Mouse (Mus musculus) erythroblast, adult 5-6 weeks (primary cell): ENCODE results near the gene Hdac2. TPM values are rescaled to one million over a fixed set of nuclear protein-coding genes. Genes with fewer than 3 reads are reported as not detected.

Experiments
- total RNA-seq, 2 experiments: library from RNA; stranded (forward) in 1 of 2; stranded (reverse) in 1 of 2; fragments of 150-400 nt in 1 of 2; fragments of 200-764, 138-1000 nt in 1 of 2; gene quantifications; 2 replicates each; pipeline versions ENCODE4 v1.2.3 to v1.2.4; 2015 to 2017; ENCODE audit warnings: low replicate concordance in 2 of 2

Gene Hdac2
- total RNA-seq, 2 experiments from 2014 or later: 27.3 to 51.1 TPM

Other genes starting within 250 kb of the Hdac2 start
- 9.0 and 13.6 TPM in 2 replicates for gene Marcks, start 164.4 kb downstream of the Hdac2 start, total RNA-seq (2015; ENCODE audit: low replicate concordance)
- 10.9 and 14.5 TPM in 2 replicates for gene Marcks, start 164.4 kb downstream of the Hdac2 start, total RNA-seq (2017; ENCODE audit: low replicate concordance)